19 mouse cellular contexts compared by ENCODE assay signal in genomic region chr3:98387756-98388155, GRCm38 (mm10). TPM values are rescaled to one million over a fixed set of nuclear protein-coding genes. Genes with fewer than 3 reads are reported as not detected.
DNase-seq lines count a peak whose midpoint lies in the region; ATAC-seq and TF ChIP-seq lines count a peak whose summit lies in the region.
"Had no signal": no experiment of that assay in that cellular context is flagged by ENCODE, and none has a peak within 500 bp of the region (broad histone marks: within the 10 kb centered on the region; RNA-seq: fewer than 3 reads in every experiment).

No protein-coding gene starts in this region.

- intact Hi-C loops in left cerebral cortex, adult 2 months (cut with DNase I), result no loop called here

- no peak for DNase-seq in hindbrain, embryonic 14.5 days (ENCODE audit: low spot score)
- no peak for DNase-seq in hindbrain, postnatal 0 days (ENCODE audit: low spot score)
- DNase-seq in layer of hippocampus, adult 2 months (ENCODE audit: low spot score in 2 of 2), result no peak
- no peak for DNase-seq in layer of hippocampus, adult 11-12 months (ENCODE audit: low spot score)
- DNase-seq in kidney, postnatal 14 days, result peak; percentile 36
- DNase-seq in adrenal gland, postnatal 14 days, result no peak
- no peak for DNase-seq in left cerebral cortex, adult 2 months (ENCODE audit: extremely low spot score in 1 of 2, low spot score in 2 of 2)
- DNase-seq: adrenal gland, postnatal 10 days; cerebellum, adult 11-12 months; cerebellum, adult 9-10 months; cerebellum, postnatal 25 days; gastrocnemius, postnatal 14 days; heart, postnatal 14 days had no signal

- H3K9ac ChIP-seq in hindbrain, embryonic 14.5 days, result no peak overlapping the region
- H3K9ac ChIP-seq in hindbrain, postnatal 0 days (replicated peaks; ENCODE audit: low read length), result no peak overlapping the region
- H3K9ac ChIP-seq in kidney, embryonic 15.5 days, result no peak overlapping the region
- H3K9ac ChIP-seq: embryonic facial prominence, embryonic 12.5 days; heart, embryonic 15.5 days had no signal

- no peak overlapping the region for H3K4me3 ChIP-seq in hindbrain, embryonic 14.5 days (replicated peaks; ENCODE audit: low read length)
- no peak overlapping the region for H3K4me3 ChIP-seq in hindbrain, postnatal 0 days (ENCODE audit: low read length)
- no peak overlapping the region for H3K4me3 ChIP-seq in layer of hippocampus, adult 2 months
- H3K4me3 ChIP-seq in kidney, embryonic 15.5 days (replicated peaks), result no peak overlapping the region
- no peak overlapping the region for H3K4me3 ChIP-seq in left cerebral cortex, adult 2 months
- H3K4me3 ChIP-seq: embryonic facial prominence, embryonic 12.5 days; heart, embryonic 15.5 days had no signal

- no peaks in the 10 kb centered on the region for H3K9me3 ChIP-seq in hindbrain, embryonic 14.5 days (ENCODE audit: control insufficient read depth, low read length)
- H3K9me3 ChIP-seq in hindbrain, postnatal 0 days (ENCODE audit: low read length), result no peaks in the 10 kb centered on the region
- no peaks in the 10 kb centered on the region for H3K9me3 ChIP-seq in kidney, embryonic 15.5 days (replicated peaks)
- H3K9me3 ChIP-seq: embryonic facial prominence, embryonic 12.5 days; heart, embryonic 15.5 days had no signal

- H3K27me3 ChIP-seq in hindbrain, embryonic 14.5 days (ENCODE audit: control insufficient read depth, insufficient read depth, low read length), result no peaks in the 10 kb centered on the region
- H3K27me3 ChIP-seq in hindbrain, postnatal 0 days (ENCODE audit: insufficient read depth, low read length), result no peaks in the 10 kb centered on the region
- no peaks in the 10 kb centered on the region for H3K27me3 ChIP-seq in kidney, embryonic 15.5 days
- H3K27me3 ChIP-seq: embryonic facial prominence, embryonic 12.5 days; heart, embryonic 15.5 days had no signal

- WGBS in hindbrain, embryonic 14.5 days, result 83% methylated on average over 7 of the region's 7 CpGs
- 72% methylated on average over 7 of the region's 7 CpGs for WGBS in hindbrain, postnatal 0 days
- 74% methylated on average over 7 of the region's 7 CpGs for WGBS in kidney, embryonic 15.5 days

- no peak for TF ChIP-seq CTCF in hindbrain, postnatal 0 days (IDR thresholded peaks at IDR 0.05; ENCODE audit: low read depth)
- TF ChIP-seq CTCF in layer of hippocampus, adult 2 months (conservative IDR thresholded peaks at IDR 0.05), result no peak
- TF ChIP-seq CTCF in left cerebral cortex, adult 2 months (IDR thresholded peaks at IDR 0.05), result no peak

- no peaks in the 10 kb centered on the region for H3K36me3 ChIP-seq in hindbrain, embryonic 14.5 days (replicated peaks; ENCODE audit: control insufficient read depth, insufficient read depth)
- no peaks in the 10 kb centered on the region for H3K36me3 ChIP-seq in hindbrain, postnatal 0 days (ENCODE audit: insufficient read depth, low read length)
- no peaks in the 10 kb centered on the region for H3K36me3 ChIP-seq in kidney, embryonic 15.5 days
- H3K36me3 ChIP-seq: embryonic facial prominence, embryonic 12.5 days; G1E; heart, embryonic 15.5 days had no signal

- ATAC-seq in hindbrain, embryonic 14.5 days (ENCODE audit: low FRiP score), result no peak
- no peak for ATAC-seq in hindbrain, postnatal 0 days
- no peak for ATAC-seq in kidney, embryonic 15.5 days (replicated peaks; ENCODE audit: low FRiP score)
- ATAC-seq: forebrain, embryonic 16.5 days; hindbrain, embryonic 16.5 days had no signal

- no peak overlapping the region for H3K4me2 ChIP-seq in hindbrain, embryonic 14.5 days (replicated peaks)
- no peak overlapping the region for H3K4me2 ChIP-seq in hindbrain, postnatal 0 days (ENCODE audit: low read depth, low read length)
- H3K4me2 ChIP-seq in kidney, embryonic 15.5 days, result no peak overlapping the region
- H3K4me2 ChIP-seq: embryonic facial prominence, embryonic 12.5 days; heart, embryonic 15.5 days had no signal

- H3K4me1 ChIP-seq in hindbrain, embryonic 14.5 days (replicated peaks; ENCODE audit: control insufficient read depth, insufficient read depth, low read length), result peaks cover 26% of the 10 kb centered on the region
- peaks cover 12% of the 10 kb centered on the region; the same call in 1 of the 2 replicates for H3K4me1 ChIP-seq in hindbrain, postnatal 0 days (ENCODE audit: insufficient read depth, low read length)
- H3K4me1 ChIP-seq in kidney, embryonic 15.5 days, result peaks cover 47% of the 10 kb centered on the region

- H3K27ac ChIP-seq in hindbrain, embryonic 14.5 days, result peak overlapping the region; percentile 56; the same call in 1 of the 2 replicates
- no peak overlapping the region for H3K27ac ChIP-seq in hindbrain, postnatal 0 days
- peak overlapping the region; percentile 46 for H3K27ac ChIP-seq in layer of hippocampus, adult 2 months
- H3K27ac ChIP-seq in kidney, embryonic 15.5 days, result 0 out of 2 replicates have a peak overlapping the region, but pooled peaks have one; percentile 15
- no peak overlapping the region for H3K27ac ChIP-seq in left cerebral cortex, adult 2 months
- H3K27ac ChIP-seq: embryonic facial prominence, embryonic 12.5 days; heart, embryonic 15.5 days had no signal

RNA-seq across cellular contexts. Expression of gene Zfp697, which starts 5.5 kb away (rescaled TPM):
- polyA plus RNA-seq in hindbrain, embryonic 14.5 days (2014; fragmentation: Nextera tagmentation; extraction: Ambion mirVana), result 20.6 and 21.5 TPM in 2 replicates
- 29.1 and 29.6 TPM in 2 replicates for total RNA-seq in hindbrain, postnatal 0 days (2014; rRNA removed)
- polyA plus RNA-seq in hindbrain, postnatal 0 days (2015; fragmentation: Nextera tagmentation; extraction: Ambion mirVana), result 15.3 and 17.3 TPM in 2 replicates
- 10 to 100 TPM; 28.5 to 29.1 TPM for total RNA-seq in layer of hippocampus, adult 2 months (2021)
- 14.4 and 16.6 TPM in 2 replicates for polyA plus RNA-seq in kidney, embryonic 15.5 days (2015; fragmentation: Nextera tagmentation; extraction: Ambion mirVana)
- total RNA-seq in adrenal gland, postnatal 14 days (2021), result 3.4 and 4.3 TPM in 2 replicates
- 10 to 100 TPM; 33.2 to 35.0 TPM for total RNA-seq in left cerebral cortex, adult 2 months (2021)
- polyA plus RNA-seq: G1E had no signal

RNA-seq across cellular contexts. Expression of gene Phgdh, which starts 48.0 kb away (rescaled TPM):
- 160 and 173 TPM in 2 replicates for polyA plus RNA-seq in hindbrain, embryonic 14.5 days (2014; fragmentation: Nextera tagmentation; extraction: Ambion mirVana)
- 348 and 370 TPM in 2 replicates for total RNA-seq in hindbrain, postnatal 0 days (2014; rRNA removed)
- polyA plus RNA-seq in hindbrain, postnatal 0 days (2015; fragmentation: Nextera tagmentation; extraction: Ambion mirVana), result 261 and 279 TPM in 2 replicates
- 10 to 100 TPM; 66.8 to 82.0 TPM for total RNA-seq in layer of hippocampus, adult 2 months (2021)
- polyA plus RNA-seq in kidney, embryonic 15.5 days (2015; fragmentation: Nextera tagmentation; extraction: Ambion mirVana), result 485 and 491 TPM in 2 replicates
- 21.0 and 25.2 TPM in 2 replicates for total RNA-seq in adrenal gland, postnatal 14 days (2021)
- 10 to 100 TPM; 52.5 to 52.7 TPM for total RNA-seq in left cerebral cortex, adult 2 months (2021)
- total RNA-seq: G1E had no signal
- polyA plus RNA-seq: G1E had no signal

Comparison
In these comparisons a context has a peak if more than half of its experiments do, and no peak if none do; other contexts are left out.
1. H3K27ac ChIP-seq: peak in hindbrain, embryonic 14.5 days (single experiment), layer of hippocampus, adult 2 months (single experiment) and kidney, embryonic 15.5 days (single experiment); none in hindbrain, postnatal 0 days (single experiment) and left cerebral cortex, adult 2 months (single experiment).